Mouse (Mus musculus) MEL (cell line): ENCODE measurements around the gene Pias3.

Experiments
- CTCF ChIP-seq, 3 experiments: IDR thresholded peaks in 2 of 3; conservative IDR thresholded peaks in 1 of 3; 2 replicates each; pipeline ENCODE4 v1.5.1; 2011 to 2012; ENCODE audit warnings: low read length in 3 of 3, low read depth in 2 of 3, mild to moderate bottlenecking in 2 of 3, improper control_type of control experiment in 1 of 3, inconsistent platforms in 1 of 3, mixed read lengths in 1 of 3, moderate library complexity in 1 of 3; ENCODE audit not compliant: control insufficient read depth in 1 of 3, insufficient read depth in 1 of 3, poor library complexity in 1 of 3, severe bottlenecking in 1 of 3
- JUND ChIP-seq: IDR thresholded peaks from 2 replicates; pipeline ENCODE4 v1.6.1; 2011; ENCODE audit warnings: low read depth, mild to moderate bottlenecking, improper control_type of control experiment, low read length
- MAX ChIP-seq: IDR thresholded peaks from 2 replicates; pipeline ENCODE4 v1.6.1; 2011; ENCODE audit warnings: low read length, improper control_type of control experiment
- MAZ ChIP-seq: IDR thresholded peaks from 2 replicates; pipeline ENCODE4 v1.6.1; 2012; ENCODE audit warnings: low read depth, mild to moderate bottlenecking, inconsistent platforms, low read length, improper control_type of control experiment
- POLR2A ChIP-seq, 2 experiments: IDR thresholded peaks; 2 replicates each; pipeline ENCODE4 v1.6.1; 2011 to 2012; ENCODE audit warnings: low read length in 2 of 2, mild to moderate bottlenecking in 2 of 2, control low read depth in 1 of 2, improper control_type of control experiment in 1 of 2, low read depth in 1 of 2, moderate library complexity in 1 of 2; ENCODE audit not compliant: control insufficient read depth in 1 of 2, insufficient read depth in 1 of 2, poor library complexity in 1 of 2
- RAD21 ChIP-seq: IDR thresholded peaks from 2 replicates; pipeline ENCODE4 v1.6.1; 2011; ENCODE audit warnings: mild to moderate bottlenecking, low read depth, low read length, improper control_type of control experiment
- RCOR1 ChIP-seq: IDR thresholded peaks from 2 replicates; pipeline ENCODE4 v1.6.1; 2012; ENCODE audit warnings: low read depth, mild to moderate bottlenecking, inconsistent platforms, low read length, improper control_type of control experiment
- TCF12 ChIP-seq: IDR thresholded peaks from 2 replicates; pipeline ENCODE4 v1.6.1; 2014; ENCODE audit warnings: low read depth, mild to moderate bottlenecking, inconsistent platforms, low read length, improper control_type of control experiment, moderate library complexity

DNA sequence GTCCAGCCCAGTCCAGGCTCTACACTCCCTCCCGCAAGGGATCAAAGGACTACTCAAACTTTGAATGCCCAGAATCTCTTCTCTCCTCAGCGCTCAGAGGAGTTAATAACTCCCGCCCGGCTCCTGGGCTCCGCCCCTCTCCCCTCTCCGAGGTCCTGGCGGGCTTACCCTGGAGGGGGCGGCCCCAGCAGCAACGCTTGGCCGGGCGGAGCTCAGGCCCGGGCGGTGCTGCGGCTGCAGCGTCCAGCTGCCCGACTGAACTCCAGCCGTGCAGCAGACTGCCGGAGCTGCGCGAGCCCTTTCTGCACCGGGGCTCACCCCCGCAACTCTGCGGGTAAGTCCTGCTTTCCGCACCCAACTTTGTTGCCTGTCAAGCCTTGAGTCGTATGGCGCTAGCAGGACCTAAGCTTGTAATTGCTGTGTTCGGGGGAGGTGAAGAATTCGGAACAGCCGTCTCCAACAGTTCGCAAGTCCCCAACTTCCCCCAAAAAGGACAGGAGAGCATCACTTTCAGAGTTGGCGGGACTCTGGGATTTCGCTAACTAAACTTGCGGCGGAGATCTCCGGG lies at the start of gene Pias3:
- TF ChIP-seq JUND (no peak), MAX (peak; percentile 47; the same call in 1 of the 2 replicates), RAD21 (no peak), MAZ (peak; percentile 78), TCF12 (no peak), RCOR1 (no peak), CTCF (IDR thresholded peaks at IDR 0.05 in 2 of 3, conservative IDR thresholded peaks at IDR 0.05 in 1 of 3; ENCODE audit: control insufficient read depth in 1 of 3, insufficient read depth in 1 of 3, low read depth in 2 of 3, low read length in 3 of 3, poor library complexity in 1 of 3, severe bottlenecking in 1 of 3) (no peak), POLR2A (IDR thresholded peaks at IDR 0.05; ENCODE audit: control insufficient read depth in 1 of 2, insufficient read depth in 1 of 2, low read depth in 1 of 2, low read length in 2 of 2, poor library complexity in 1 of 2) (peak; percentile 37 to 44; a peak in 2 of 4 replicates)
